Mouse (Mus musculus) gonadal fat pad, adult 2 months (tissue): Measurements from ENCODE around the gene Wdr78. TPM values are rescaled to one million over a fixed set of nuclear protein-coding genes. Genes with fewer than 3 reads are reported as not detected.

Experiments used
- DNase-seq: peaks from one replicate; pipeline ENCODE4 v3.0.0-alpha.2; 2012; ENCODE audit warnings: low read depth
- polyA plus RNA-seq: library from polyadenylated mRNA; depleted of rRNA; stranded (reverse); fragments of >200 nt; gene quantifications from 2 replicates; pipeline ENCODE4 v1.2.3, GENCODE M21; 2012; rRNA removed

Wdr78 gene
- polyA plus RNA-seq, result 1.5 and 1.6 TPM in 2 replicates

- peak; percentile 60 for DNase-seq
Measured at GRCm38 (mm10) chr4:103114184-103115111, at the start of gene Wdr78, which contains the start of gene Mier1. Gene Wdr78, minus strand, starts transcription at chr4:103114555. Gene Mier1, plus strand, starts transcription at chr4:103114390.

GRCm38 (mm10) chr4:103158781-103159180 lies 44.4 kb upstream of the Wdr78 start:
- no peak for DNase-seq

DNA sequence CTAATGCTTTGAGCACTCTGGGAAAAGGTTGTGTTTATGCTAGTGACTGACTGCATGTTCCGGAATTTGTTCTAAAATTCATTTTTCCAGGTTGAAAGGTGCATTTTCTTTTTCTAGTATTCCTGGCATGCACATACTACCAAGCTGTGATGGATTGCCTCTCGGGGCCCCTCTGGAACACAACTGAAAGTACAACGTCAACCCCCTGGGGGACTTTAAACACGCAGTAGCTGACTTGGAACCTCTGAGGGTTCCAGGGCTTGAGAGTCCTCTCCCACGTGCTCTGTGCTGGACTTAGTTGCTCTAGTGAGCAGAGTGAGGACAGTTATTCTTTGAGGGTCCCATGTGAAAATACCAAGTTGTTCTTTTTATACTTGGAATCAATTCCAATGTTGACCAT lies 37.6 kb upstream of the Wdr78 start:
- DNase-seq, result no peak

DNA sequence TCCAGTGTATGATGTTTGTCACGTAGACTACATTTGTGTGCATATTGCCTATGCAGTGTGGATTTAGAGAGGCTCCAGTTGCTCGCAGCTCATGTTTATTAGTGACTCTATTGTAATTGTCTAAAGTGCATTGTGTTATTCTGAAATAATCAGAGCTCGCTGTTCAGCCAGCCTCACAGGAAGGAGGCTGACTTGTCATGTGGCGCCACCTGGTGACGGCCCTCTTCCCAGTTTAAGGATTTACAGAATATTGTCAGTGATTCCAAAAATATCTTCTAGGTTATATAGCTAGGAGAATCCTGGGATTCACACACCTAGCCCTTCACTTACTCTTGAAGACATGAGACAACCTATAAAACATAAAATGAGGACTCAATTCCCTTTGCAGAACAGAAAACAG lies 32.0 kb upstream of the Wdr78 start:
- no peak for DNase-seq

GRCm38 (mm10) chr4:103136946-103137345 lies 22.6 kb upstream of the Wdr78 start:
- no peak for DNase-seq

GRCm38 (mm10) chr4:103126533-103126932 lies 12.2 kb upstream of the Wdr78 start:
- DNase-seq, result no peak

- DNase-seq, result no peak
Measured at GRCm38 (mm10) chr4:103123606-103124005, 9.3 kb upstream of the Wdr78 start.

DNA sequence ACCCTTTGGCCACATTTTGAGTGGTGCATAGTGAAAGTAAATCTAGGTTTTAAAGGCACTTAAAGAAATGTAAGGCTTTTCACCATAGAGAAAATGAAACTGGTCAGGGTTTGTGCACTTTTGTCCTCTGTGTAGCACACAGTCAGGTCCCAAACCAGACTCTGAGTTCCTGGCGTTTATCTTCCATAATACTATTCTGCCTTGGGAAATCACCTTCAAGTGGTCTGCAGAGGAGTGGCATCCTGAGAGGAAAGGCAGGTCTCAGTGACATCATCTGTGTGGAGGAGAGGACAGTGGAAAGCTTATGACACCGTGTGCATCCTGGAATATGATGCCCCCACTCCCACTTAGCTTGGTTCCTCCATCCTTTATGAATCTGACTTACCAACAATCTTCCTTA lies 8.7 kb upstream of the Wdr78 start:
- DNase-seq, result no peak

DNA sequence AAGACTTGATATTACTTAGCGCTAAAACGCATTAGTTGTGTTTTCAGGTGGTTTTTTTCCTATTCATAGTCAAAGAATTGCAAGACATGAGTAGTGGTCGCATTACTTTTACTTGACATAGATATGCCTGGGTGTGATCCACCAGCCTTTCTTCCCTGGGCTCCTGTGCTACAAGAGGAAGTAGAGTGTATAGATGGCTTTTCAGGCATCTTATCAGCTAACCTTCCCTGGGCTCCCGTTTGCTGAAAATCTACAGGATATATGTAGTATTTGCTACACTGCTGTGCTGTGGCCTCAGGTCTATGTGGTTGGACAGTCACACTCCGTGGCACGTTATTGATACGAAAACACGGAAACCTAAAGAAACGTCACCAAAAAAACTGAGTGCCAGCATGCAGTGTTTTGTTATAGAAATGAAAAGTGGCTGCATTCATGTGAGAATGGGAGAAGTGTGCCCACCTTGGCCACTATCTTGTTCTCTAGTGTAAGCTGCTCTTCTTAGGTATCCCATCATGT lies 6.6 kb upstream of the Wdr78 start:
- no peak for DNase-seq

DNA sequence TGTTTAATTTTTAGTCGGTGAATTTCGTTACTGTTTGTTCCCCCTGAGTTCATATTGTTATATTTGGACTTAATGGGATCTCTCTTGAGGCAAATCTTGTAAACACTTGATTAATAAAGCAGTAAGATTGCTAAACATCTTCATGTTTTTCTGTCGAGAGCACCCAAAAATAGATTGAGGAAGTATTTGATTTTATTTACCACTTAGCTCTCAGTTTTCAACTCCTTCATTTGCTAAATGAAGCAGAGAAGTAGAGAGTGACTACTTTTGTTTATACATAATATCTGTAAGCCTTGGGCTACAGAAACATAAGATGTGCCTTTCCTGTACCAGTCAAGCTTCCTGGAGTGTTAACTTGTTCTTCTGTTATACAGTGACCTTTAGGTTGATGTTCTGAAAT lies 6.0 kb upstream of the Wdr78 start:
- DNase-seq, result no peak

DNA sequence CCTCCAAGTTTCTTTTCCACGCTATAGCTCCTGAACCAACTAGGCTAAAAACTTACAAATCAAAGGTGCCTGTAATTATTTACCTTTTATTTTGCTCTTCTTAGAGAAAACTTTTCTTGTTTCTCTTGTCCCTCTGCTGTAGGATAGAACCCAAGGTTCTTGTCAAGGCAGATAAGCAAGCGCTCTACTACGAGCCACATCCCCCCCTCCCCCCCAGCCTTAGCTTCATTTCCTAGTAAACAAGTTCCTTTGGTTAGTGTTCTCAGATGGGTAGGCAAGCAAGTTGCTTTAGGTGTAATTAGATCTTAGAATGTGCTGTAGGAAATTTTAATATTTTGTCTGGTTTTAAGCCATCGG lies 5.7 kb upstream of the Wdr78 start:
- no peak for DNase-seq

- DNase-seq, result no peak
Measured at GRCm38 (mm10) chr4:103119229-103120027, 5.1 kb upstream of the Wdr78 start.

GRCm38 (mm10) chr4:103118888-103119228 lies 4.5 kb upstream of the Wdr78 start:
- DNase-seq, result no peak

DNA sequence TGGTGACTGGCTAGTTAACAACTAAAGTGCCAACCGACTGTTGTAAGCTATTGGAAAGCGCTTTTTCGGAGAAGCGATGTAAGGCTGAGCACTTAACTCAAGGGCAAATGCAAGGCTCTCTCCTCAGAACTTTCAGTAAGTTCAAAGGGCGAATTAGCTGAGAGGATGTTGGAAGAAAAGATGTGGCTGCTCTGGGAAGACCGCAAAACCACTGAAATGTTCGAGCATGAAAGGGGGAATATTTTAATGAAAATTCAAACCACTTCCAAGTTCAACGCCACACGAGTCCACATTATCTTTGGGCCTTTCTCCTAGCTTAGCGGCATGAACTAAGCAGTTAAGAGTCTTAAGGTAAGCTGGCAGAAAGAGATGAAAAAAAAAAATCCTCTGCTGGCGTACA lies 953 bp downstream of the Wdr78 start:
- DNase-seq, result no peak

DNA sequence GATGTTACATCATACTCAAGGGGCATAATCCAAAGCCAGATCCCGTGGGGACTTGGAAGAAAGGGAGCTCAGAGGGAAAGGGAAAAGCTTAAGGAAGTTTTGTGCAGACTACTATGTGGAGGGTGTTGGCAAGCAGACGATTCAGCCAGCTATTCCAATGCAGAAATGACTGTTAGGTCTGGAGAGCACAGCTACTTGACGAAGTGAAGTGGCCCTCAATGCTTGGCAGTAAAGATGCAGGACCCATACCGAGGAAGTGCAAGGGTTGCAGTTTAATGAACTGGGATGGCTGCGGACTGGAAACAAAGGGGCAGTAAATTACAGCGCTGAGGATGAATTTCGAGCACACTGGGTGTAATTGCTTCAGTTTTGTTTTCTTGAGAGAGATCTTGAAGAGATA lies 1.7 kb downstream of the Wdr78 start:
- DNase-seq, result no peak

- no peak for DNase-seq
Measured at GRCm38 (mm10) chr4:103098532-103098931, 15.8 kb downstream of the Wdr78 start.

GRCm38 (mm10) chr4:103095921-103096320 lies 18.4 kb downstream of the Wdr78 start:
- DNase-seq, result no peak

- DNase-seq, result no peak
Measured at GRCm38 (mm10) chr4:103085237-103085636, 29.1 kb downstream of the Wdr78 start.

DNA sequence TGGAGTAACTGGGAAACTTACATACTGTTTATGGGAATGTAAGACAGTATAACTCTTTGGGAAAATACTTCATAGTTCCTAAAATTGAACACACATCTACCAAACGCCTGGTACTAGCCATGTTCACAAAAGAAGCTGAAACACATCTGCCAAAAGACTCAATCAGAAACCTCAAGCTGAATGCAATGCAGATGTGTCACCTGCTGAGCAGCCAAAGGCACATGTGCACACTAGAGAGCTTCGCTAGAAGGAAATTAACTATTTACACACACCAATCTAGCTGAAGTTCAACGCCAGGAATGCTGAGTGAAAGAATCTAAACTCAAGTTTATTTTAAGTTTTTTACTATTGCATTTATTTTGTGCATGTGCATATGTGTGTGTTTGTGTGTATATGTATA lies 43.7 kb downstream of the Wdr78 start:
- no peak for DNase-seq

GRCm38 (mm10) chr4:103067906-103068655 lies 46.3 kb downstream of the Wdr78 start:
- no peak for DNase-seq

GRCm38 (mm10) chr4:103064976-103065375 lies 49.4 kb downstream of the Wdr78 start:
- no peak for DNase-seq

DNA sequence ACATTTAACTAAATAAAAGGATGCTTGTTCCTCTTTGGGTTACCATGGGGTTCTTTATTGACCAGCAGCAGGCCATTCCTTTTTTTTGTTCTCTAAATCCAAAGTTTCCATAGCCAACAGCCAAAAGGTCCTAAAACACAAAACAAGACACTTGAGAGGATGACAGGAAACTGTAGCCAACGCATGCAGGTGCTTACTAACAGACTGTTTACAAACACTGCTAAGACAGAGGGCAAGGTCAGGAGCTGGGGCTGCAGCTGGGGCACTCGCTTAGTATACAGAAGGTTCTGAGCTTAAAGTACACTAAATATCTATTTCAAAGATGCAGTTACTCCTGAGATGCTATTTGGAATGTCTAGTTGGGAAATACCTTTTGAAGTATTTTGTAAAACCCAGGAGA lies 49.9 kb downstream of the Wdr78 start:
- DNase-seq, result no peak
